Mouse (Mus musculus) olfactory bulb, adult 2 months (tissue): Measurements from ENCODE around the gene Gm11559. TPM values are rescaled to one million over a fixed set of nuclear protein-coding genes. Genes with fewer than 3 reads are reported as not detected.

Experiments used
- H3K27ac ChIP-seq: fragments of 200-500 bp; 2 replicates; pipeline ENCODE4 v1.5.1; 2012; ENCODE audit warnings: low read depth, low read length; ENCODE audit not compliant: insufficient read depth
- H3K4me1 ChIP-seq: fragments of 200-500 bp; 2 replicates; pipeline ENCODE4 v1.6.1; 2012; ENCODE audit warnings: low read length; ENCODE audit not compliant: control insufficient read depth, insufficient read depth
- H3K4me3 ChIP-seq: fragments of 200-500 bp; 2 replicates; pipeline ENCODE4 v1.5.1; 2012; ENCODE audit warnings: mild to moderate bottlenecking, low read depth, low read length, moderate library complexity; ENCODE audit not compliant: insufficient read depth
- CTCF ChIP-seq: fragments of 200-500 bp; IDR thresholded peaks from 2 replicates; pipeline ENCODE4 v1.5.1; 2012; ENCODE audit warnings: low read depth, mild to moderate bottlenecking, low read length, moderate library complexity; ENCODE audit not compliant: insufficient read depth
- POLR2A ChIP-seq: fragments of 200-500 bp; IDR thresholded peaks from 2 replicates; pipeline ENCODE4 v1.6.1; 2012; ENCODE audit warnings: mild to moderate bottlenecking, low read depth, low read length, moderate library complexity; ENCODE audit not compliant: insufficient read depth
- WGBS: fragments of 180-500 bp; shearing (Covaris S2); methylation state at CpG from one replicate; pipeline ENCODE4 v1.1.7; 2018; 5-methylcytosine and 5-hydroxymethylcytosine counted together
- polyA plus RNA-seq: library from polyadenylated mRNA; stranded (reverse); fragments of >200 nt; gene quantifications from 2 replicates; pipeline ENCODE4 v1.2.4, GENCODE M21; 2012; ENCODE audit warnings: low replicate concordance; ENCODE audit not compliant: missing spikeins, insufficient read depth, insufficient read length

Gm11559 gene
- polyA plus RNA-seq, 1 experiment = not detected

DNA sequence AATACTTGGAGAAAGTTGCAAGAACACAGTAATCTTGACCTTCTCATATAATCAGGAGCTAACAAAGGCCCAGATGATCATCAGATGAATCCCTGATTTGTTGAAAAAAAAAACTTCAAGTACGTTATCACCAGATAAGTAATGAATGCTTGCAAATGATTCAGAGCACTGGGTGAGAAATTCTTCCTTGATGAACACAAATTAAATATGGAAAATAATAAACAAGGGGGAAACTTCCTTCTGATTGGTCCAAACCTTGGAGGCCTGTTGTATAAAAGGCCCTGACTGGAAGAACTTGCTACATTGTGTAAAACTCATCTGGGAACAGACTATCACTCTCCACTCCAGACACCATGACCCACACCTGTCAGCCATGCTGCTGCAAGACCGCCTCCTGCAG, 43.3 kb downstream of the Gm11559 start, which contains the start of gene Krtap31-1:
Krtap31-1 (plus strand) TSS at position 301 of the 400 bp plus-strand sequence.
- WGBS = 91% methylated on average over 2 of the region's 2 CpGs
- Histone ChIP-seq H3K4me3 (no peak within 1 kb of the TSS), H3K27ac (no peak within 1 kb of the TSS), H3K4me1 (no peaks in the 10 kb centered on the region)
- TF ChIP-seq CTCF = no peak
- no peak for TF ChIP-seq POLR2A

DNA sequence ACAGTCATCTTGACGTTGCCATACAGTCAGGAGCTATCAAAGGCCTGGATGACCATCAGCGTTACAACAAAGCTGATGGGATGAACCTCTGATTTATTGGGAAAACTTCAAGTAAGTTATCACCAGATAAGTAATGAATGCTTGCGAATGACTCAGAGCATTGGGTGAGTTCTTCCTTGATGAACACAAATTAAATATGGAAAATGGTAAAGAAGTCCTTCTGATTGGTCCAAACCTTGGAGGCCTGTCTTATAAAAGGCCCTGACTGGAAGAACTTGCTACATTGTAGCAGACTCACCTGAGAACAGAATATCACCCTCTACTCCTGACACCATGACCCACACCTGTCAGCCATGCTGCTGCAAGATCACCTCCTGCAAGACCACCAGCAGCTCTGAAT, 50.2 kb downstream of the Gm11559 start, which contains the start of gene Gm11565:
Gm11565 (plus strand) TSS at position 301 of the 400 bp plus-strand sequence.
- Histone ChIP-seq H3K4me1 (no peaks in the 10 kb centered on the region), H3K27ac (no peak within 1 kb of the TSS), H3K4me3 (no peak within 1 kb of the TSS)
- 92% methylated on average over 3 of the region's 3 CpGs for WGBS
- TF ChIP-seq CTCF (no peak), POLR2A (no peak)

Other genes with a start within 250 kb of the Gm11559 start
- not detected in 2 replicates for gene Krtap2-4, start 249.6 kb upstream of the Gm11559 start, polyA plus RNA-seq
- gene Gm11562, start 244.0 kb upstream of the Gm11559 start, polyA plus RNA-seq = not detected in 2 replicates
- gene Krtap4-1, start 236.2 kb upstream of the Gm11559 start, polyA plus RNA-seq = not detected in 2 replicates
- not detected in 2 replicates for gene Krtap4-2, start 229.4 kb upstream of the Gm11559 start, polyA plus RNA-seq
- gene Krtap4-7, start 220.4 kb upstream of the Gm11559 start, polyA plus RNA-seq = not detected in 2 replicates
- not detected in 2 replicates for gene Gm11555, start 214.2 kb upstream of the Gm11559 start, polyA plus RNA-seq
- not detected in 2 replicates for gene Gm11563, start 205.5 kb upstream of the Gm11559 start, polyA plus RNA-seq
- not detected in 2 replicates for gene Krtap4-6, start 198.5 kb upstream of the Gm11559 start, polyA plus RNA-seq
- gene Gm14190, start 173.7 kb upstream of the Gm11559 start, polyA plus RNA-seq = not detected in 2 replicates
- gene Gm14180, start 130.2 kb upstream of the Gm11559 start, polyA plus RNA-seq = not detected in 2 replicates
- not detected in 2 replicates for gene Gm11595, start 91.6 kb upstream of the Gm11559 start, polyA plus RNA-seq
- not detected in 2 replicates for gene Krtap4-8, start 83.8 kb upstream of the Gm11559 start, polyA plus RNA-seq
- not detected in 2 replicates for gene Krtap4-9, start 79.3 kb upstream of the Gm11559 start, polyA plus RNA-seq
- not detected in 2 replicates for gene Gm11596, start 71.0 kb upstream of the Gm11559 start, polyA plus RNA-seq
- gene Gm11569, start 65.5 kb upstream of the Gm11559 start, polyA plus RNA-seq = not detected in 2 replicates
- gene Gm11554, start 60.0 kb upstream of the Gm11559 start, polyA plus RNA-seq = not detected in 2 replicates
- gene Krtap4-13, start 54.6 kb upstream of the Gm11559 start, polyA plus RNA-seq = not detected in 2 replicates
- gene Gm11564, start 48.8 kb upstream of the Gm11559 start, polyA plus RNA-seq = not detected in 2 replicates
- not detected in 2 replicates for gene 2300003K06Rik, start 26.4 kb upstream of the Gm11559 start, polyA plus RNA-seq
- gene Krtap4-16, start 12.9 kb upstream of the Gm11559 start, polyA plus RNA-seq = not detected in 2 replicates
- gene Gm11568, start 6.6 kb upstream of the Gm11559 start, polyA plus RNA-seq = not detected in 2 replicates
- gene Krtap9-1, start 8.9 kb downstream of the Gm11559 start, polyA plus RNA-seq = not detected in 2 replicates
- not detected in 2 replicates for gene Gm11567, start 14.7 kb downstream of the Gm11559 start, polyA plus RNA-seq
- not detected in 2 replicates for gene Krtap31-1, start 43.4 kb downstream of the Gm11559 start, polyA plus RNA-seq
- gene Gm11565, start 50.3 kb downstream of the Gm11559 start, polyA plus RNA-seq = not detected in 2 replicates
- gene Krtap31-2, start 71.8 kb downstream of the Gm11559 start, polyA plus RNA-seq = not detected in 2 replicates
- not detected in 2 replicates for gene Krtap9-5, start 84.0 kb downstream of the Gm11559 start, polyA plus RNA-seq
- gene Krtap29-1, start 114.6 kb downstream of the Gm11559 start, polyA plus RNA-seq = not detected in 2 replicates
- not detected in 2 replicates for gene Krtap16-1, start 122.1 kb downstream of the Gm11559 start, polyA plus RNA-seq
- gene Krtap17-1, start 129.5 kb downstream of the Gm11559 start, polyA plus RNA-seq = not detected in 2 replicates
- not detected in 2 replicates for gene Krt33a, start 151.7 kb downstream of the Gm11559 start, polyA plus RNA-seq
- gene Krt33b, start 165.4 kb downstream of the Gm11559 start, polyA plus RNA-seq = not detected in 2 replicates
- not detected in 2 replicates for gene Krt34, start 177.1 kb downstream of the Gm11559 start, polyA plus RNA-seq
- not detected in 2 replicates for gene Krt31, start 186.1 kb downstream of the Gm11559 start, polyA plus RNA-seq
- not detected in 2 replicates for gene Krt32, start 223.8 kb downstream of the Gm11559 start, polyA plus RNA-seq
- gene Krt35, start 231.8 kb downstream of the Gm11559 start, polyA plus RNA-seq = not detected in 2 replicates
- gene Krt36, start 241.2 kb downstream of the Gm11559 start, polyA plus RNA-seq = not detected in 2 replicates